Mouse (Mus musculus): ENCODE results near the gene Pla1a.

DNA sequence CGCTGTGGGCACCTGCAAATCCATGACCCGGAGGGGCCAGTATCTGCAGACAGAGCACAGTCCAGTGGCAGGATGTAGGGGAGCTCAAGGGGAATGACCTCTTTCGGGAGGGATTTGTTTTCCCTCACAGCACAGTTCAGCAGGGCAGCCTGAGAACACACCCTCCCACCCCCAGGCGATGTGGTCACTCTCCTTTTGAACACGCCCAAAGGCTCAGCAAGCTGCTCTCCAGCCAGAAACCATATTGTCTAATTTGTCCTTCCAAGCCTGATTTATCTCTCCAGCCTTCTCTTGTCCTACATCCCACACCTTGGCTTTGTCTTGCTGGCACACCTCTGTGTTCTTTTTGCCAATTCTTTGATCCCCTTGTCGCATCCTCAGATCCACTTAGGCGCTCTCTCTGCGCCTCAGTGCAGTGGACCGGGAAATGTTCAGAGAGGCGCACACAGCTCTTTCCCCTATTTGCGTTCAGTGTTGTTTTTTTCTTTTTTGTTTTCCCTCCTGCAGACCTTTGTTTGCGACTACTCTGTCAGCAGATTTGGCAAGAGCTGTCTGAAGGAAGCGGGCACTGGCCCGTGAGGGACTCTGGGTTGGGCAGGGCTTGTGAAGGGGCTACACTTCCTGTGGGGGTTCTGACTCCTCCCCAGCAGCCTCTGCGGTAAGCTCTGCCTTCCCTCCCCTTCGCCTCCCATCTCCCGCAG, 33.3 kb downstream of the Pla1a start:
- TF ChIP-seq CTCF (IDR thresholded peaks at IDR 0.05; ENCODE audit: low read depth) (no peak), EP300 (IDR thresholded peaks at IDR 0.05; ENCODE audit: low read depth) (no peak)
